Mouse (Mus musculus) E14TG2a.4 (cell line): Measurements from ENCODE around the gene Pla2g6.

ENCODE experiments used
- CTCF ChIP-seq: conservative IDR thresholded peaks from 2 replicates; pipeline ENCODE4 v1.5.1; 2014; ENCODE audit warnings: low read length
- NANOG ChIP-seq: IDR thresholded peaks from 2 replicates; pipeline ENCODE4 v1.6.1; 2014; ENCODE audit warnings: borderline replicate concordance, low read length, mixed read lengths

DNA sequence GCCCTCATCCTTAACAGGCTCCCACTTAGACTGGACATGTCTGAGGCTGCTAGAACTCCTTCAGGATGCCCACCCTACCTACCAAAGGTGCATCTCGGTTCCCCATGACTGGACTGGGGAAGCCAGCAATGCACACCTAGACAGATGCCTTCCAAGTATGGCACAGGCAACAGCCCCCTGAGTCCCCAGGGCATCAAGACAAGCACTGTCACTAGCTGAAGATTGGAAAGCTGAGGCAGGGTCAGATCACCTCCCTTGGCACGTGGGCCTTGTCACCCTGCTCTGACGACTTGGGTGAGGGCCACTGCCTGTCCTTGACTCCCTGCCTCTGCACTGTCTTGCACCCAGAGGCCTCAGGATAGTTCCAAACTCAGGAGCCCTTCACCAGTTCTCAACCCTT is 39.8 kb downstream of the Pla2g6 start:
- no peak for TF ChIP-seq CTCF
- TF ChIP-seq NANOG, result no peak
